Mouse (Mus musculus): ENCODE data around the gene Sqstm1.

The Sqstm1 gene

GRCm38 (mm10) chr11:50211322-50212059 is 864 bp upstream of the Sqstm1 start:
- DNase-seq, result no peak

GRCm38 (mm10) chr11:50210101-50210504 is 524 bp downstream of the Sqstm1 start:
- DNase-seq, result peak; percentile 96 to 97

GRCm38 (mm10) chr11:50208039-50208438 is 2.6 kb downstream of the Sqstm1 start:
- DNase-seq, result no peak

GRCm38 (mm10) chr11:50207344-50207743 is 3.3 kb downstream of the Sqstm1 start:
- DNase-seq, result no peak

- no peak for DNase-seq
Measured at GRCm38 (mm10) chr11:50206037-50206436, 4.6 kb downstream of the Sqstm1 start.

GRCm38 (mm10) chr11:50205434-50205833 is 5.2 kb downstream of the Sqstm1 start:
- peak in 1 of 2 experiments; percentile 58 for DNase-seq

- no peak for DNase-seq
Measured at GRCm38 (mm10) chr11:50203302-50203827, 7.3 kb downstream of the Sqstm1 start.

- no peak for DNase-seq
Measured at GRCm38 (mm10) chr11:50201590-50201989, 9.0 kb downstream of the Sqstm1 start.

GRCm38 (mm10) chr11:50200613-50201012 is 10.0 kb downstream of the Sqstm1 start:
- DNase-seq, result no peak

- no peak for DNase-seq
Measured at GRCm38 (mm10) chr11:50198916-50199315, 11.7 kb downstream of the Sqstm1 start.

- DNase-seq, result no peak
Measured at GRCm38 (mm10) chr11:50198219-50198846, 12.3 kb downstream of the Sqstm1 start.

GRCm38 (mm10) chr11:50197500-50197899 is 13.1 kb downstream of the Sqstm1 start:
- DNase-seq, result no peak

- DNase-seq, result no peak
Measured at GRCm38 (mm10) chr11:50194793-50195192, 15.8 kb downstream of the Sqstm1 start.

- DNase-seq, result no peak
Measured at GRCm38 (mm10) chr11:50194070-50194469, 16.6 kb downstream of the Sqstm1 start.

GRCm38 (mm10) chr11:50192278-50192677 is 18.3 kb downstream of the Sqstm1 start:
- DNase-seq, result no peak

GRCm38 (mm10) chr11:50190362-50190761 is 20.3 kb downstream of the Sqstm1 start:
- peak in 1 of 2 experiments; percentile 49 for DNase-seq

GRCm38 (mm10) chr11:50188682-50189081 is 21.9 kb downstream of the Sqstm1 start:
- peak in 1 of 2 experiments; percentile 59 for DNase-seq

GRCm38 (mm10) chr11:50184788-50185187 is 25.8 kb downstream of the Sqstm1 start:
- DNase-seq, result peak; percentile 38 to 77

- no peak for DNase-seq
Measured at GRCm38 (mm10) chr11:50182702-50183101, 27.9 kb downstream of the Sqstm1 start.

GRCm38 (mm10) chr11:50180478-50181231 is 30.0 kb downstream of the Sqstm1 start:
- DNase-seq, result no peak

GRCm38 (mm10) chr11:50178532-50179488 is 31.8 kb downstream of the Sqstm1 start:
- peak in 1 of 2 experiments; percentile 52 for DNase-seq

- DNase-seq, result no peak
Measured at GRCm38 (mm10) chr11:50177111-50177510, 33.5 kb downstream of the Sqstm1 start.
